Mouse (Mus musculus): ENCODE data around the gene Nup50.

DNA sequence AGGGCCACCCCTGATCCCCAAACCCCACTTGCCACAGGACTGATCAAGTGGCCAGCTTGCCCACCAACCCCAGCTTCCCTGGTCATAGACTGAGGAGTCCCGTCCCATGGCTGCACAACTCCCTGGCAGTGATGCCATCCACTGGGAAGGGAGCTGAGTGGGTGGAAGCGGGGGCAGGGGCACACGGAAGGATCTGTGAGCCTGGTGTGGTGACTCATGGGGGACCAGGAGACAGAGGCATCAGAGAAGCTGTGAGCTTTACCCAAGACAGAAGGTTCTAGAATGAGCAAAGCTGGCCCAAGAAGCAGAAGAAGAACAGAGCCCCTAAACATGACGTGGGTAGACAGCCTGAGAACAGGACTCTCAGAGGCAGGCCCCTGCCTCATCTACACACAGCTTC lies 26.8 kb downstream of the Nup50 start:
- TF ChIP-seq POLR2A (IDR thresholded peaks at IDR 0.05; ENCODE audit: control insufficient read depth, low read depth, low read length) = no peak
- no peak for TF ChIP-seq CTCF (IDR thresholded peaks at IDR 0.05; ENCODE audit: control insufficient read depth, insufficient read depth, insufficient replicate concordance, low read depth, low read length)
